Mouse (Mus musculus) frontal cortex, postnatal 36 days (tissue): ENCODE data around the gene Smarcd2.

Source experiments
- DNase-seq, 2 experiments: peaks; one replicate each; pipeline ENCODE4 v3.0.0; 2022; ENCODE audit warnings: low spot score in 2 of 2

The Smarcd2 gene

GRCm38 (mm10) chr11:106276454-106276853 lies 3.7 kb upstream of the Smarcd2 start, which contains the start of gene Tcam1:
TSS of gene Tcam1 (plus strand) at chr11:106276672.
- DNase-seq, result peak; percentile 93 to 97

DNA sequence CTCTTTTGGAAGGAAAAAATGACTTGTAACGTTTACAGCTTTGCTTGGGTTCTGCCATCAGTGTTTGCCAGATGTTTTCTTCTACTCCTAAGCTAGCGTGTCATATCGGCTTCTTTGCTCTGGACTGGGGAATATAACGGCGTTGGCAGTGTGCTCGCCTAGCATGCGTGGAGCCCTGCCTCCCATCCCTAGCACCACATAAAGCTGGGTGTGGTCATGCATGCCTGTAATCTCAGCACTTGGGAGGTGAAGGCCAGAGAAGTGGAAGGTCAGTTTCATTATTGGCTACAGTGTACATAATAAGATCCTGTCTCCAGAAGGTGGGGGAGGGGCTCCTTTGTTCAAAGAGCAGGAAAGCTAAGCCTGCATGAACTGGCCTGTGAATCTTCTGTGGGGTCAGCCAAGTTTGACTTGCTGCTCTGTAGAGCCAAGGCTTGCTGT lies 2.2 kb upstream of the Smarcd2 start:
- DNase-seq, result no peak

DNA sequence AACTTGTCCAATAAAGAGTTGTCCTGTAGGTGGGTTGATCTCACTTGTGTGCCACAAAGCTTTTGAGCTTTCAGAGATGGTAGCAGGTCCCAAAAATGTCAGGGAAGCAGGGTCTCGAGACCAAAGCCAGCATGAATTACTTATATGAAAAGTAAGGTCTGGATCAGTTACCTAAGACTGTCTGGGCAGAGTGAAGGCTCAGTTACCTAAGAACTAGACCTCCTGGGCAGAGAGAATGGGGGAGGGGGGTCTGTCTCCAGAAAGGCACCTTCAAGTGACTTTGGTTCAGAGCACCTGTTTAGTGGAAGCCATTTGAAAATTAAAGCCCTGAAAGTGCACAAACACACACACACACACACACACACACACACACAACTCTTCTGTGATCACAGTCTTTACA lies 1.6 kb upstream of the Smarcd2 start:
- DNase-seq, result no peak

DNA sequence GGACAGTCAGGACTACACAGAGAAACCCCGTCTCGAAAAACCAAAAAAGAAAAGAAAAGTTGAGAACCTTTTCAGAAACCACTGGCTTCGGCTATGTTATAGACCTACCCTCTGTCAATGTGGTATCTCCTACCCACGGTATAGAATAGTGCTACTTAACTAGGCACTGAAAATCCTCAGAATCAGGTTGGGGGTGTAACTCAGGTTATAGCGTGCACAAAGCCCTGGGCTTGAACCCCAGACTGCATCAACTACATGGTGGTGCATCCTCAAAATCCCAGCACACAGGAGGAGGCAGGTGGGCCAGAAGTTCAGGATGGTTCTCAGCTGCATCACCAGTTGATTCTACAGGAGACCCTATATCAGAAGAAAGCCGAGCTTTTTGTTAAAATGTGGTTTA lies 1.0 kb upstream of the Smarcd2 start:
- no peak for DNase-seq

GRCm38 (mm10) chr11:106273311-106273684 lies 526 bp upstream of the Smarcd2 start:
- DNase-seq, result no peak

DNA sequence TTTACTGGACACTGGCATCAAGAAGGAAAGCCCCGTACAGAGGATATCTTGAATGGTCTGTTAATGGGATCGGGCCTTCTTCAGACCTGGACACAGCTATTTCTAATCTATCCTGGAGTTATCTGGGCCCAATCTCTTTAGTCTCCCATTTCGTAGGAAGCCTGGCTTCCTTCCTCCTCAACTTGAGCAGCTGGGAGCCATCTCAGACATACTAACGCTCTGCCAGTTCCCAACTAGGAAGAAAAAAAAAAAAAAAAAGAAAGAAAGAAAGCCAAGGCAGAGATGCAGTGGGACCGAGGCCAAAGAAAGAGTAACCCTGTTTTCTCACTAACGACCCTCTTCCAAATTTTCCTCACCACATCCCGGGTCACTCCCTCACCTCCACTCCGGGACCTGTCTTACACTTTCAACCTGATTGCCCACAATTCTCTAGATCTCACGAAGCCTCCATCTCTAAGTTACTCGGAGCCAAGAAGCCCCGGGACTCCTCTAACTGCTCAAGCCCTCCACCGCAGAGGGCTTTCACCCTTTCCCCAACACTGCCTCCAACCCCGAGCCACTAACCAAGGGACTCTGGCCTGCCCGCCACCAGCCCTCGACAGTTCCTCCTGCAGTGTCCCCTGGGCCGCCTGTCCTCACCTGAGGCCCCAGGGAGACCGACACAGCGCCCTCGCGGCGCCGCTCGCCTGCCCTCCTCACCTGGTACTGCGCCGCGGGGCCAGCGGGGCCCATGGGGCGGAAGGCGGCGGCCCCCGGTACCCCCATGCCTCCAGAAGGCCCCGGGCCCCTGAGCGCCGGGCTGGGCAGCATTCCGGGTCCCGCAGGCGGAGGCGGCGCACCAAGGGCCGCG lies 753 bp downstream of the Smarcd2 start:
- peak in 1 of 2 experiments; percentile 38 for DNase-seq

GRCm38 (mm10) chr11:106271131-106271793 lies 1.5 kb downstream of the Smarcd2 start:
- no peak for DNase-seq

DNA sequence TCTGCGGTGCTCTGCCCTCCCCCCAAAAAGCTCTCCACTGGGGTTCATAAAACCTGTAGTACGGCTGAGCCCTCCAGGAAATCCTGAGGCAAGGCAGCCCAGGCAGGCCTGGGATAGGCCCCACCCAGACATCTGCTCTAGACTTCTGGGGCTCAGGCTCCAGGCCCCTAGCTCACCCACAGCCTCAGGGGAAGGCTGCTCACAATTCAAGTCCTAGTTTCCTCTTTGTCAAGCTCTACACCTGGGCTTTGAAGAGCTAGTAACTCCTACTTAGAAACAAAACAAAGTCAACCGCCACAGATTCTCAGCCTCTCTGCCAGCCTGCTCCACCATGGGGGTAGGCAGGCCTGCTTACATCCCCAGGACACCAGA lies 3.7 kb downstream of the Smarcd2 start:
- no peak for DNase-seq

DNA sequence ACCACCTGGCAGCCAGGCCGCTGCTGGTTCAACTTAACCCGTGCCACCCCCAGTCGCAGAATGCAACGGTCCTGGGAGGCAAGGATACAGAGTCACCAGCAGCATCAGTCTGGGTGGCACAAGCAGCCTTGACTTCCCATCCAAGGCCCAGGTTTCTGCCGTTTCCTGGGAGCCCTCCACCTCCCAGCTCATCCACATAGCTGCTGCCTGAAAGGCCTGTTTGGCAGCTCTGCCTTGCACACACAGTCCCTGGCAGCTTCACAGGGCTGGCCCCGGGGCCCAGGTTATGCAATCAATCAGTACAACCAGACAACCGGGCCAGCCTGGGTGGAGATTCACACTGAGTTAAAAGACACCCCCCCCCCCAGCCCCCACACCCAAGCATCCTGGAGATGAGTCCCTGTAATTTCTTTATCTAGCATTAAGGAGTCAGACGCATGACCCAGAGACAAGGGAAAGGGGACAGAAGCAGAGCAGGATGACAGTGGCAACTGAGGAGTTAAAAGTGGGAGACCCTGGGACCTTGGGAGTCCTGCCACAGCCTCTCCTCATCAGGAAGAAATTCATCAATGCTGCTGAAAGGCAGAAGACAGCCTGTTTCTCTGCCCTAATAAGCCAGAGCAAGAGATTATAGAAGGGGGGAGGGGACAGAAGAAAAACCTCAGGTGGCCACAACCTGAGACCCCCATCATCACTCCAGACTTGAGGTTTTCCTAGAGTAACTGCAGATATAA lies 4.3 kb downstream of the Smarcd2 start:
- DNase-seq, result peak; percentile 39

GRCm38 (mm10) chr11:106267871-106268270 lies 4.9 kb downstream of the Smarcd2 start:
- DNase-seq, result no peak

GRCm38 (mm10) chr11:106267311-106267852 lies 5.4 kb downstream of the Smarcd2 start:
- no peak for DNase-seq

- DNase-seq, result no peak
These were observed 6.3 kb downstream of the Smarcd2 start for GRCm38 (mm10) chr11:106266431-106266830.

DNA sequence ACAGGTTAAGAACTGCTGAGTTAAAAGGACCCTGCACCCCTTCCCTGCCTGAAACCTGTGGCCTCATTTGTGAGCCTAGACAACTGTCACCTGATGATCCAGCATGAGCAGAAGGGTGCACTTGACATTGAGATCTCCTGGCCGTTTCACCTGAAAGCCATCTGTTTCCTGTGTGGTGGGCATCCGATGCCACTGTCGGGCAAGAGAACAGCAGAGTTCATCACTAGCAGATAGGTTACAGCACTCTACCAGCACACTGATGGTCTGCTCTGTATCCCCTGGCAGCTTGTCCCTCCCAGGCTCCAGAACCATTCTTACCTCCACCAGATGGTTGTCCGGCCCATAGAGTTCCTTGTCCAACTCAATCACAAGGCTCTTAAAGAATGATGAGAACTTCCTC lies 7.2 kb downstream of the Smarcd2 start:
- no peak for DNase-seq

DNA sequence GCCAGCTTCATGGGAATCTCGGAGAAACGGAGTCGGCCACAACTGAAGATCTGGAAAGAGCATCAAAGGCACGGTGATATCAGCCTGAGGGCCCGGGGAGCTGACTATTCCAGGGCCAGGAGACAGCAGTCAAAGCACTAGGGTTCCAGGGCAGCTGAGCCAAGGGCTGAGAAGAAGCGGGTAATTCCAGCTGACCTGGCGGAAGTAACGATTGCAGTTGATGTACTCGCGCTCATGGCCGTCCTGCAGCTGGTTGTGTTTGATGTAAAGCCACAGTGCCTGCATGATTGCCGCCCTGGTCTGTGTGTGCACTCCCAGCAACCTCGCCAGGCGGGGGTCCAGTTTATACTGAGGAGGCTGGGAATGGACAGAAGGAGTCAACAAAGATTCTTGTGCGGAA lies 7.8 kb downstream of the Smarcd2 start:
- no peak for DNase-seq

GRCm38 (mm10) chr11:106263963-106264362 lies 8.8 kb downstream of the Smarcd2 start:
- DNase-seq, result no peak

GRCm38 (mm10) chr11:106260826-106261450 lies 11.8 kb downstream of the Smarcd2 start:
- DNase-seq, result no peak

DNA sequence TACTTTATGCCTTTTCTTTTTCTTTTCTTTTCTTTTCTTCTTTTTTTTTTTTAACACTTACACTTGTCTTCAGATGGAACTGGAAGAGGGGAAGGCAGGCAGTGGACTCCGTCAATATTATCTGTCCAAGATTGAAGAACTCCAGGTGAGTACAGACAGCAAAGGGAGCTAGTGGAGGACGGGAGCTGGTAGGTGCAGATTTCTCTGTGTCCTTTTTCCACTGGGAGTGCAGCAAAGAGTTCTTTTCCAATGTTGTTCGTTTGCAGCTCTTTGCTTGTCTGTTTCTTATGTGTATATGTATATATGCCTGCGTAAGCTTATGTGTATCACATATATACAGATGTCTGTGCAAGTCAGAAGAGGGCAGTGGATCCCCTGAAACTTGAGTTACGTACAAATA lies 16.0 kb downstream of the Smarcd2 start:
- no peak for DNase-seq

DNA sequence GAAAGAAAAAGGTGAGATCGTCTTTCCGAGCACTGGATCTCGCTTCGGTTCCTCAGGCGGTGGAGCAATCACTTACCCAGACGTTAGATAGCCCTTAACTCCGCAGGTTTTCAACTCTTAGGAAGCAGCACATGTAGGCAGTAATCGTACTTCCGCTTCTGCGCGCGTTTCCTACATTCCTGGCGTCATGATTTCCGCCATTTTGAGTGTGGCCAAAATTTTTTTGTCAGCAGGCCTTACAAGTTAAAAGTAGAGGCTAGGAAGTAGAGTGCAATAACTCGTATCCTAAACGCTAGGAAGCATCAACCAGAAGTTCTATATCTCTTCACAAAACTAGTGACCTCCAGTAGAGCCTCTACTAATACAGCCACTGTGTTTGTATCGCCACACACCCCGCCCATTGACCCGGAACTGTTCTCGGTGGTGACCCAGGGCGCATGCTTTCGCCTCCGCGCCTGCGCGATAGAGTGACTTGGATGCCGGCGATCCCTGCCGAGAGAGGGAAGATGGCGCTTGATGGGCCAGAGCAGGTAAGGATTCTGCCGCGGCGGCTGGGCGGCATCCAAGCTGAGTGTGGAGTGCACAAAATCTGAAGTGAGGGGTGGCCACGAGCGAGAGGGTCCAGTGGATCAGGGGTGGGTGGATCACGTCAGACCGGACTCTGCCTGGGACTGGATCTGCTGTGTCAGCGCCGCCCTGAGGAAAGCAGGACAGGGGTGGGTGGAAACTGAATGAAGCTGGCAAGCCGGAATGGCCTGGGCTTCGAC lies 16.9 kb downstream of the Smarcd2 start, which contains the start of the genes Ftsj3 and Psmc5:
Ftsj3 (minus strand) TSS at position 395 of the 767 bp plus-strand sequence.
Psmc5 (plus strand) TSS at position 470 of the 767 bp plus-strand sequence.
- DNase-seq, result peak; percentile 98 to 99

DNA sequence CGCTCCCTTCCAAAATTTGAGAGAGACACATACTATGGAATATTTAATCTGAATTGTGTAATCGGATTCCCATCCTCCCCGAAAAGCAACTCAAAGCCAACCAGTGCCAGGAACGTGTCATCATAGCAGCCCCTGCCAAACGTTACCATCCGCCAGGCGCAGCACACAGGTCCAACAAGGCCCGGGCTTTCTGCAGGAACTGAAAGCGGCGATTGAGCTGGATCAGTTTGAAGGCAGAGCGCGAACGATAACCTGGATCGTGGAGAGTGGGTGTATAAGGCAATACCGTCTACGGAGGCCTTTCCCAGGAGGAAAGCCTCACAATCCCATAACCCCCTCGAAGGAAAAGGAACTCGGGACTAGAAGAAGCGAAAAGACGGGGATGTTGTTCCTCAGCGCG lies 17.6 kb downstream of the Smarcd2 start:
- no peak for DNase-seq

DNA sequence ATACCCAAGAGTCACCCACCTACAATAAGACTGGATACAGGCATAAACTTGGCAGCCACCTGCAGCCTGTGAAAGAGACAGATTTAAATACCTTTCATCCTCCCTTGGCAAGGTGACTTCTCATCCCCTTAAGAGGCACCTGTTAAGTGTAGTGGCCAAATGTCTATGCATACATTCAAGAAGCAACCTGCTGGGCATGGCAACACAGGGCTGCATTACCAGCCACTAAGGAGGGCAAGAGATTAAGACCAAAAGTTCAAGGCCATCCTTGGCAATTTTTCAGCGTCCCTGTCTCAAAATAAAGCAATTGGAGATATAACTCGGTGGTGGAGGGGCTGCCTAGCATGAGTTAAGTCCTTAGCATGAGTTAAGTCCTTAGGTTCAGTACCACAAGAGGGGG lies 18.0 kb downstream of the Smarcd2 start:
- DNase-seq, result no peak

DNA sequence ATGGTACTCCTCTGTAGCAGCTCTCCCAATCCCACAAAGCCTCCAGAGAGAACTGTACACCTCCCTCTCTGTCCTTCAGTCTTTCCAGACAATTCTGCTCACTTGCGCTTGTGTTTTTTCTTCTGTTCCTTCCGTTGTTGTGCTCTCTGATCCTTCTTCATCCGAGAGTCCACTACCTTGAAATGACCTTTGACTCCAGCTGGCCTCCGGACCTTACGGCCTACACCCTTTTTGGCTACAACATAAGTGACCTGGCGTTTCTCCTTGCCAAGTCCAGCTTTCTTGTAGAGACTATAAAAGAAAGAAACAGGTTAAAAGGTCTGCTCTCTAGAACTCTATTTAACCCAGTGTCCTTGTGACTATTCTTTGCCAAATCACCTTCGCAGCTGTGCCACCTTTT lies 23.4 kb downstream of the Smarcd2 start:
- DNase-seq, result no peak
